ENCODE assay signal across 8 mouse cellular contexts in genomic region chr16:22162066-22162511, GRCm38 (mm10). TPM values are rescaled to one million over a fixed set of nuclear protein-coding genes. Genes with fewer than 3 reads are reported as not detected.
A peak's percentile ranks its signal among the peaks of the same experiment; 100 is the strongest.
DNase-seq lines count a peak whose midpoint lies in the region; ATAC-seq and TF ChIP-seq lines count a peak whose summit lies in the region.

No protein-coding gene starts in this region.

- DNase-seq in adrenal gland, adult 2 months: peak; percentile 43
- DNase-seq in adrenal gland, postnatal 14 days: no peak
- peak; percentile 51 for DNase-seq in forebrain, postnatal 0 days
- DNase-seq in liver, adult 2 months (ENCODE audit: extremely low read depth, low read depth, low spot score): no peak
- DNase-seq in frontal cortex, postnatal 10 days (ENCODE audit: low spot score in 2 of 2): no peak

- peak overlapping the region; percentile 92 for H3K4me3 ChIP-seq in megakaryocyte, embryonic 14.5 days (replicated peaks)
- peak overlapping the region; percentile 81 for H3K4me3 ChIP-seq in forebrain, postnatal 0 days (ENCODE audit: low read depth, low read length)
- H3K4me3 ChIP-seq in liver, adult 2 months (ENCODE audit: insufficient read depth, low read depth, low read length): peak overlapping the region; percentile 78
- H3K4me3 ChIP-seq in stomach, embryonic 14.5 days (ENCODE audit: low read depth, low read length): peak overlapping the region; percentile 96

- no peak for TF ChIP-seq CTCF in forebrain, postnatal 0 days (IDR thresholded peaks at IDR 0.05; ENCODE audit: low read depth)
- TF ChIP-seq CTCF in liver, adult 2 months (IDR thresholded peaks at IDR 0.05; ENCODE audit: low read depth, low read length): no peak

- ATAC-seq in megakaryocyte, adult 5-6 weeks (ENCODE audit: poor library complexity, severe bottlenecking): no peak
- ATAC-seq in forebrain, postnatal 0 days: peak; percentile 5
- ATAC-seq in stomach, embryonic 14.5 days (ENCODE audit: insufficient number of reproducible peaks, insufficient read depth, low FRiP score, low read depth): peak; percentile 10; the same call in 1 of the 2 replicates

- WGBS in forebrain, postnatal 0 days: under 1% methylated on average over 19 of the region's 19 CpGs
- 2% methylated on average over 19 of the region's 19 CpGs for WGBS in liver, adult 2 months
- 1% methylated on average over 19 of the region's 19 CpGs for WGBS in stomach, embryonic 14.5 days

- no peaks in the 10 kb centered on the region for H3K36me3 ChIP-seq in megakaryocyte, embryonic 14.5 days (replicated peaks; ENCODE audit: low read length)
- H3K36me3 ChIP-seq in forebrain, postnatal 0 days (ENCODE audit: insufficient read depth): no peaks in the 10 kb centered on the region
- H3K36me3 ChIP-seq in liver, adult 2 months (ENCODE audit: control insufficient read depth, insufficient read depth, low read length): no peaks in the 10 kb centered on the region
- no peaks in the 10 kb centered on the region for H3K36me3 ChIP-seq in stomach, embryonic 14.5 days (ENCODE audit: control insufficient read depth, insufficient read depth, low read length)

- peak overlapping the region; percentile 98 for H3K4me2 ChIP-seq in forebrain, postnatal 0 days (ENCODE audit: low read depth)
- H3K4me2 ChIP-seq in stomach, embryonic 14.5 days (replicated peaks; ENCODE audit: low read depth, low read length): peak overlapping the region; percentile 80

- H3K27ac ChIP-seq in forebrain, postnatal 0 days (ENCODE audit: low read depth, low read length): 0 out of 2 replicates have a peak overlapping the region, but pooled peaks have one; percentile 45
- H3K27ac ChIP-seq in liver, adult 2 months (replicated peaks; ENCODE audit: insufficient read depth, low read depth, low read length): no peak overlapping the region
- H3K27ac ChIP-seq in stomach, embryonic 14.5 days (ENCODE audit: low read length): peak overlapping the region; percentile 93

- H3K79me2 ChIP-seq in liver, adult 2 months (ENCODE audit: control insufficient read depth, insufficient read depth, low read length): no peaks in the 10 kb centered on the region

- H3K27me3 ChIP-seq in megakaryocyte, embryonic 14.5 days (replicated peaks): peaks cover 79% of the 10 kb centered on the region
- no peaks in the 10 kb centered on the region for H3K27me3 ChIP-seq in forebrain, postnatal 0 days (ENCODE audit: insufficient read depth, low read length)
- H3K27me3 ChIP-seq in liver, adult 2 months (ENCODE audit: control insufficient read depth, insufficient read depth, low read length): peaks cover 14% of the 10 kb centered on the region; the same call in 1 of the 2 replicates
- H3K27me3 ChIP-seq in stomach, embryonic 14.5 days (ENCODE audit: control insufficient read depth, insufficient read depth, low read length): no peaks in the 10 kb centered on the region

- H3K9me3 ChIP-seq in megakaryocyte, embryonic 14.5 days: peaks cover 4% of the 10 kb centered on the region; the same call in 1 of the 2 replicates
- no peaks in the 10 kb centered on the region for H3K9me3 ChIP-seq in forebrain, postnatal 0 days (ENCODE audit: low read length)
- H3K9me3 ChIP-seq in stomach, embryonic 14.5 days (ENCODE audit: control insufficient read depth, low read depth, low read length): no peaks in the 10 kb centered on the region

- H3K4me1 ChIP-seq in megakaryocyte, embryonic 14.5 days: peaks cover 26% of the 10 kb centered on the region
- H3K4me1 ChIP-seq in forebrain, postnatal 0 days (ENCODE audit: insufficient read depth): no peaks in the 10 kb centered on the region; the same call in 1 of the 2 replicates
- 0 out of 2 replicates have a peak, but pooled peaks cover 6% of the 10 kb centered on the region for H3K4me1 ChIP-seq in liver, adult 2 months (ENCODE audit: control insufficient read depth, insufficient read depth, low read length)
- H3K4me1 ChIP-seq in stomach, embryonic 14.5 days (ENCODE audit: control insufficient read depth, insufficient read depth, low read length): peaks cover 17% of the 10 kb centered on the region

- no peak for TF ChIP-seq POLR2A in liver, adult 2 months (IDR thresholded peaks at IDR 0.05; ENCODE audit: extremely low read depth, insufficient read depth, low read length)

- peak overlapping the region; percentile 68 for H3K9ac ChIP-seq in forebrain, postnatal 0 days
- peak overlapping the region; percentile 54; the same call in 1 of the 2 replicates for H3K9ac ChIP-seq in liver, adult 2 months (ENCODE audit: low read depth, low read length)
- peak overlapping the region; percentile 98 for H3K9ac ChIP-seq in stomach, embryonic 14.5 days (replicated peaks; ENCODE audit: low read depth, low read length)

RNA-seq across cellular contexts. Expression of gene Igf2bp2, which starts 1.0 kb away (rescaled TPM):
- 1 to 10 TPM; 7.3 to 9.0 TPM for total RNA-seq in adrenal gland, adult 2 months (2021)
- 2.8 and 3.5 TPM in 2 replicates for polyA plus RNA-seq in adrenal gland, adult 2 months (2012; rRNA removed)
- 12.8 and 20.4 TPM in 2 replicates for total RNA-seq in adrenal gland, postnatal 14 days (2021)
- polyA plus RNA-seq in megakaryocyte, embryonic 14.5 days (2012; ENCODE audit: insufficient read depth, low replicate concordance): 3.1 and 7.6 TPM in 2 replicates
- total RNA-seq in megakaryocyte, adult 5-6 weeks (2015): 0.32 and 0.49 TPM in 2 replicates
- 0.45 and 0.99 TPM in 2 replicates for total RNA-seq in megakaryocyte, adult 5-6 weeks (2017)
- 11.2 and 12.2 TPM in 2 replicates for total RNA-seq in forebrain, postnatal 0 days (2014; rRNA removed)
- polyA plus RNA-seq in forebrain, postnatal 0 days (2015; fragmentation: Nextera tagmentation; extraction: Ambion mirVana): 4.7 and 5.6 TPM in 2 replicates
- 0.27 and 0.37 TPM in 2 replicates for total RNA-seq in liver, adult 2 months (2014; rRNA removed)
- polyA plus RNA-seq in liver, adult 2 months (2012; rRNA removed): 0.22 and 0.81 TPM in 2 replicates
- polyA plus RNA-seq in stomach, embryonic 14.5 days (2014; fragmentation: Nextera tagmentation; extraction: Ambion mirVana): 138 and 146 TPM in 2 replicates

Comparison
In these comparisons a context has a peak if more than half of its experiments do, and no peak if none do; other contexts are left out.
1. DNase-seq: peak in adrenal gland, adult 2 months (single experiment) and forebrain, postnatal 0 days (single experiment); none in adrenal gland, postnatal 14 days (single experiment), liver, adult 2 months (single experiment) and frontal cortex, postnatal 10 days (0 of 2).
2. Peak in every context shown above with its lines, with median percentiles within 50 percentile points of each other: H3K4me3 ChIP-seq and H3K9ac ChIP-seq.